Mouse (Mus musculus) midbrain, postnatal 0 days (tissue): ENCODE measurements at regions not wholly inside any gene's neighbourhood (a gene's known extent, or its start where the extent isn't known, plus 50 kb on each side); places are given as distances from the start of the nearest gene placed in this dataset.

ENCODE experiments used
- ATAC-seq: fragments of 200-750 bp; cut with Nextera tagmentation; 2 replicates; pipeline ENCODE4 v1.8.0; 2017; ENCODE audit warnings: moderate number of reproducible peaks, mild to moderate bottlenecking, moderate TSS enrichment, moderate library complexity; ENCODE audit not compliant: low FRiP score
- DNase-seq: peaks from one replicate; pipeline ENCODE4 v3.0.0-alpha.2; 2015; ENCODE audit warnings: low spot score
- H3K27ac ChIP-seq: fragments of 300-500 bp; sonication (generic); 2 replicates; pipeline ENCODE4 v1.5.1; 2014; ENCODE audit warnings: low read depth, mild to moderate bottlenecking, low read length, mixed read lengths
- H3K27me3 ChIP-seq: fragments of 300-500 bp; sonication (generic); 2 replicates; pipeline ENCODE4 v1.6.1; 2014; ENCODE audit warnings: low read length, control low read depth, mixed read lengths; ENCODE audit not compliant: insufficient read depth
- H3K36me3 ChIP-seq: fragments of 300-500 bp; sonication (generic); 2 replicates; pipeline ENCODE4 v1.6.1; 2014; ENCODE audit warnings: low read length, control low read depth, mixed read lengths; ENCODE audit not compliant: insufficient read depth
- H3K4me1 ChIP-seq: fragments of 300-500 bp; sonication (generic); 2 replicates; pipeline ENCODE4 v1.6.1; 2014; ENCODE audit warnings: mild to moderate bottlenecking, control low read depth, antibody characterized with exemption, low read length, mixed read lengths; ENCODE audit not compliant: insufficient read depth
- H3K4me2 ChIP-seq: fragments of 300-500 bp; sonication (generic); 2 replicates; pipeline ENCODE4 v1.6.1; 2014; ENCODE audit warnings: low read depth, mild to moderate bottlenecking, low read length, mixed read lengths; ENCODE audit not compliant: poor library complexity, severe bottlenecking
- H3K4me3 ChIP-seq: fragments of 300-500 bp; sonication (generic); 2 replicates; pipeline ENCODE4 v1.5.1; 2014; ENCODE audit warnings: low read depth, mild to moderate bottlenecking, low read length, moderate library complexity
- H3K9ac ChIP-seq: fragments of 300-500 bp; sonication (generic); replicated peaks from 2 replicates; pipeline ENCODE4 v1.6.1; 2014; ENCODE audit warnings: mild to moderate bottlenecking, low read length, moderate library complexity, mixed read lengths; ENCODE audit not compliant: poor library complexity, severe bottlenecking
- H3K9me3 ChIP-seq: fragments of 300-500 bp; sonication (generic); 2 replicates; pipeline ENCODE4 v1.6.1; 2016; ENCODE audit warnings: low read length, control low read depth
- CTCF ChIP-seq: IDR thresholded peaks from 2 replicates; pipeline ENCODE4 v1.5.1; 2016; ENCODE audit warnings: antibody characterized with exemption, mild to moderate bottlenecking
- WGBS: fragments of 180-500 bp; shearing (Covaris S2); extraction: QIAGEN DNeasy Blood & Tissue Kit; methylation state at CpG from one replicate; pipeline ENCODE4 v1.1.7; 2014; 5-methylcytosine and 5-hydroxymethylcytosine counted together

- 12% methylated on average over 3 of the region's 3 CpGs for WGBS
- DNase-seq (no peak), ATAC-seq (no peak)
- Histone ChIP-seq H3K9ac (no peak overlapping the region), H3K27me3 (no peaks in the 10 kb centered on the region), H3K4me1 (no peaks in the 10 kb centered on the region), H3K27ac (no peak overlapping the region), H3K36me3 (no peaks in the 10 kb centered on the region), H3K4me2 (no peak overlapping the region), H3K9me3 (no peaks in the 10 kb centered on the region), H3K4me3 (no peak overlapping the region)
- TF ChIP-seq CTCF = no peak
These were observed 695.3 kb downstream of the Mecom start for GRCm38 (mm10) chr3:29852465-29852864.

- Histone ChIP-seq H3K4me2 (no peak overlapping the region), H3K36me3 (no peaks in the 10 kb centered on the region), H3K4me1 (no peaks in the 10 kb centered on the region), H3K9me3 (no peaks in the 10 kb centered on the region), H3K9ac (no peak overlapping the region), H3K27me3 (no peaks in the 10 kb centered on the region), H3K4me3 (no peak overlapping the region), H3K27ac (no peak overlapping the region)
- WGBS = 85% methylated on average over 4 of the region's 4 CpGs
- TF ChIP-seq CTCF = no peak
- DNase-seq (no peak), ATAC-seq (no peak)
These were observed 712.4 kb downstream of the Mecom start for GRCm38 (mm10) chr3:29835432-29835831.

DNA sequence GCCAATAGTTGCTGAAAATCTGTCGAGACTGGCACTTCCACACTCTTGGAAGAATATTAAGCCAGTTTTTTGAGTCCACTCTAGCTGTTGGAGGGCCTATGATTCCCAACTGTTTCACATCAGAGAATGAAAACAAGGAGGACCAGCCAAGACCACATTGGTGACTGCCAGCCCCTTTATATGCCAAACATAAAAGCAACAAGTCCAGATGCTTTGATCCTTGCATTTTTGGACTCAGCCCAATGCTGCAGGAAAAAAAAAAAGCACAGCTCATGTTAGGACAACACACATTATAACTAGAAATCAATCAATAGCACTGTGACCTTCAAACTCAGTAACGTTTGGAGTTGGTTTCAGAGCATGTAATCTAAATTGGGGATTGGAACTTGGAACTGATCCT, 712.9 kb downstream of the Mecom start:
- no peak overlapping the region for H3K4me3 ChIP-seq
- ATAC-seq = no peak
- no peaks in the 10 kb centered on the region for H3K36me3 ChIP-seq
- H3K4me1 ChIP-seq = no peaks in the 10 kb centered on the region
- H3K9me3 ChIP-seq = no peaks in the 10 kb centered on the region
- no peaks in the 10 kb centered on the region for H3K27me3 ChIP-seq
- no peak overlapping the region for H3K27ac ChIP-seq
- WGBS = 54% methylated on average over 2 of the region's 2 CpGs
- no peak for TF ChIP-seq CTCF
- H3K9ac ChIP-seq = no peak overlapping the region
- H3K4me2 ChIP-seq = no peak overlapping the region
- peak; percentile 34 for DNase-seq

DNA sequence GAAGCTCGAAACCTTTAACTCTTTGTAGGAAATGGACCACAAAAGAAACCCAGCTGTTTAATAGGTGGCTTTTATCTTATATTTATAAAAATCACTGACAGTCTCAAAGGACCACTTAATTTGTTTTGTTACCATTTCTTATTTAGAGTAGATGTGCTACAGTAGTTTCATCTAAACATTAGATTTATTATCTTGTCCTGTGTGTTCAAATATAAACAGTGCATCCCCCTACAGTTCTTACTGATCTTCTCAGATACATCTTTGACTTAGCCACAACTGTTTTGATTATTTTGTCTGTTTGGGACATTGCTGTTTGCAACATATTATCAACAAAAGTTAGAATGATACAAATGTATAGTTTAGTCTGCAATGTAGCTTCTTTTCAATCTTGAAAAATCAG, 716.5 kb downstream of the Mecom start:
- no peaks in the 10 kb centered on the region for H3K36me3 ChIP-seq
- no peaks in the 10 kb centered on the region for H3K4me1 ChIP-seq
- DNase-seq (no peak), ATAC-seq (no peak)
- no peak overlapping the region for H3K9ac ChIP-seq
- H3K27ac ChIP-seq = no peak overlapping the region
- 88% methylated on average over 1 of the region's 1 CpGs for WGBS
- no peak overlapping the region for H3K4me2 ChIP-seq
- TF ChIP-seq CTCF = no peak
- H3K9me3 ChIP-seq = no peaks in the 10 kb centered on the region
- H3K4me3 ChIP-seq = no peak overlapping the region
- H3K27me3 ChIP-seq = no peaks in the 10 kb centered on the region

GRCm38 (mm10) chr3:29822622-29823370, 725.0 kb downstream of the Mecom start:
- ATAC-seq (no peak), DNase-seq (peak; percentile 57)
- no peak overlapping the region for H3K4me3 ChIP-seq
- no peak overlapping the region for H3K27ac ChIP-seq
- no peak for TF ChIP-seq CTCF
- no peaks in the 10 kb centered on the region for H3K27me3 ChIP-seq
- H3K9me3 ChIP-seq = no peaks in the 10 kb centered on the region
- no peak overlapping the region for H3K9ac ChIP-seq
- no peaks in the 10 kb centered on the region for H3K4me1 ChIP-seq
- no peaks in the 10 kb centered on the region for H3K36me3 ChIP-seq
- H3K4me2 ChIP-seq = no peak overlapping the region
- WGBS = 88% methylated on average over 10 of the region's 10 CpGs

DNA sequence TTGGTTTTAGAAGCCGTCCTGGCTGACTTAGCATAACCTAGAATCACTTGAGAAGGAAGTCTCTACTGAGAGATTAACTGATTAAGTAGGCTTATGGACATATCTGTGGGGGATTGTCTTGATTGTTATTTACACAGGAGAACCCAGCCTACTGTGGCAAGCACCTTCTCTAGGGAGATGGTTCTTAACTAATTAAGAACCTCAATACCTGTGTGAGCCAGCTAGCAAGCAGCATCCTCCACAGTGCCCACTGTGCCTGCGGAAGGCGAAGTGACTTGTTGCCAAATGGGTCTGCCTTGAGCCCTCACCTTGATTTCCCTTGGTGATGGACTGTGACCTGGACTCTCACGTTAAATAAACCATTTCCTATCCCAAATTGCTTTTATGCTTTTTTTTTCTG, 730.8 kb downstream of the Mecom start:
- Histone ChIP-seq H3K9ac (no peak overlapping the region), H3K27me3 (no peaks in the 10 kb centered on the region; the same call in 1 of the 2 replicates), H3K27ac (no peak overlapping the region), H3K4me1 (no peaks in the 10 kb centered on the region), H3K9me3 (no peaks in the 10 kb centered on the region), H3K4me3 (no peak overlapping the region), H3K4me2 (no peak overlapping the region), H3K36me3 (no peaks in the 10 kb centered on the region)
- ATAC-seq = no peak
- no peak for DNase-seq
- 83% methylated on average over 4 of the region's 4 CpGs for WGBS
- TF ChIP-seq CTCF = no peak
